Mouse (Mus musculus): Measurements from ENCODE around the gene Rpl19.
A peak's percentile ranks its signal among the peaks of the same experiment; 100 is the strongest.

Rpl19 gene

DNA sequence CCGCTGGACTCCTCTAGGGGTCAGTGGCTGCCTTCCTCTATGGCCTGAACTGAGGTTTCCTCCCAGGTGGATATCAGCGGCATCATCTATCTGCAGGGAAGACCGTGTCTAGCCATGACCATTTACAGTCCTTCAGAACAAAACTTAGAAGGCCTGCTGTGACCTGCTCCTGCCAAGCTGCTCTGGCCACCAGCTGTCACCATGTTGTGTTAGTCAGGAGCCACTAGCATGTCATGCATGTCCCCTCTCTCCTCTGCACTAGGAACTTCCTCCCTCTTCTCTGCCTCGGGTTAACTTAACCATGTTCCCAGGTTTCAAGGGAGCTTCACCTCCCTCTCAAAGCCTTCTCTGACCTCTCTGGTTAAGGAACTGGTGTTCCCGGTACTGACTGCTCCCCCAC is 26.8 kb upstream of the Rpl19 start:
- DNase-seq, result no peak

GRCm38 (mm10) chr11:98000378-98001140 is 26.0 kb upstream of the Rpl19 start:
- no peak for DNase-seq

GRCm38 (mm10) chr11:98001351-98001824 is 25.1 kb upstream of the Rpl19 start:
- no peak for DNase-seq

DNA sequence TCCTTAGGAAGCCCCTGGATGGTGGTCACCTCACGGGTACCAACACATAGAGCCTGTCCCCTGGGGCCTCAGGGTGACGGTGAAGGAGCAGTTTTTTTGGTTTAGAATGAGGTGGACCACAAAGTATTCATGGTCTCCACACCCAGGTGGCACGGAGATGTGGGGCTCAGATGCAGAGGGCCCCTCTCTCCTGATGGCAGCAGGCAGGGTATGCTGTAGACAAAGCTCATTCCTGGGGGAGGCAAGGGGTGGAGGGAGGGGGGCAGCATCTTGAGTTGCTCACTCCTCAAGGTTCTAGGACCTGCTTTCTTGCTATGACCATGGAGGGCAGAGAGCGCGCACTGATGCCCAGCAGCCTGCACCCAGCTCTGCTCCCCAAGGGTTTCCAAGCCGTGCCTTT is 24.5 kb upstream of the Rpl19 start:
- no peak for DNase-seq

- peak; percentile 77 for DNase-seq
Measured at GRCm38 (mm10) chr11:98002627-98003026, 23.9 kb upstream of the Rpl19 start.

DNA sequence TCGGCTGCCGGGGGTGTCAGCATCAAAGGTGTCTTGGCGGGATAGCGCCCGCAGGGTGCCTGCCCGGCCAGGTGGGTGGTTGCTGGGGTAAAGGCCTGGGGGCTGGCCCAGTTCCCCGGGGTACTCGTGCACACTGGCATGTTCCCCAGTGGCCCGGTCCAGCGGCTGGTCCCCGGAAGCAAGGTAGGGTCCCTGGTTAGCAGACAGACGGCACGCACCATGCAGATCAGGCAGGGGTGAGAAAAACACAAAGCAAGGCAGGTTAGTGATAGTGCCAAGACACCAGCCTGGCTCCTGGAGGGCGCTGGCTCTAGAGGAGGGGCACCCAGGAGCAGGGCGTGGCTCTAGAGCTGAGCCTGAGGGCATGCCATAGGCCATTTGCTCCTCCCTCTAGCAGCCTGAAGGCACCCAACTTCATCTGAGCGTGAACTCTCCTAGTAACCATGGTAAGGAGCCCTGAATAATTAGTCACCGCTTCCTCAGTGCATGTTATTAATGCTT is 23.3 kb upstream of the Rpl19 start:
- no peak for DNase-seq

- no peak for DNase-seq
Measured at GRCm38 (mm10) chr11:98004161-98004560, 22.3 kb upstream of the Rpl19 start.

DNA sequence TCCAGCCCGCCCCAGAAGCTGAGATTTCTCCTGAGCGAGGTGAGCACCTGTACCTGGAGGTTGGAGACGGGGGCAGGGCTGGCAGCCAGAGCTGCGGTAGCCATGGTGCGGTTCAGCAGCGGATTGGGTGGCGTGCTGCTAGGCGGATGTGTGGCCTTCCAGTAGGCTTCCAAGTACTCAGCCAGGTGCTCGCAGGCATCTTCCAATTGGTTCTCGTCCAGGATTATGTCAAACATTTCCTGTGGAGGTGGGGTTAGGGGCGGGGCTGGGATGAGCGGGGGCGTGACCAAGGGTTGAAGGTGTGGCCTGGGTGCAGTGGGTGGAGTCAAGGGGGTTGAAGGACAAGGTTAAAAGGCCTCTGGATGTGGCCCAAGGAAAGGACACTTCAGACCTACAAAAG is 21.4 kb upstream of the Rpl19 start:
- DNase-seq, result no peak

- DNase-seq, result no peak
Measured at GRCm38 (mm10) chr11:98005686-98006085, 20.8 kb upstream of the Rpl19 start.

GRCm38 (mm10) chr11:98008087-98008486 is 18.4 kb upstream of the Rpl19 start:
- DNase-seq, result no peak

- no peak for DNase-seq
Measured at GRCm38 (mm10) chr11:98011716-98012115, 14.8 kb upstream of the Rpl19 start.

- DNase-seq, result no peak
Measured at GRCm38 (mm10) chr11:98012831-98013230, 13.7 kb upstream of the Rpl19 start.

- DNase-seq, result no peak
Measured at GRCm38 (mm10) chr11:98016177-98016576, 10.3 kb upstream of the Rpl19 start.

- DNase-seq, result no peak
Measured at GRCm38 (mm10) chr11:98016824-98017223, 9.7 kb upstream of the Rpl19 start.

DNA sequence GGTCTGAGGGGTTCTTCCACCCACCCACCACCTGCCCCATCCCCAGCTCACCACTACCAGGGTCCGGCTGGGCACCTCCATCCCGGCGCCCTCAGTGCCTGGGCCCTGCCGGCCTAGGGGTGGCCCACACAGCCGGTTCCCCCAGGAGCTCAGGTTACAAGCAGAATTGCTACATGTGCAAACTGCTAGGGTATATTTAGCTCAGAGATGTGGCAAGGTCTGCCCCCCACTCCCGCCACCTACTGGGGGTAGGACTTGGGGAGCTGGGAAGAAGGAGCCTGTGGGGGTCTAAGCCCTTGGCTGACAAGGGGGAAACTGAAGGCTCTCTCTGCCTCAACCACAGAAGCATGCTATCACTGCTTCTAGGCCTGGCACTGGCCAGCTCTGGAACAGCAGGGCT is 8.3 kb upstream of the Rpl19 start:
- DNase-seq, result no peak

DNA sequence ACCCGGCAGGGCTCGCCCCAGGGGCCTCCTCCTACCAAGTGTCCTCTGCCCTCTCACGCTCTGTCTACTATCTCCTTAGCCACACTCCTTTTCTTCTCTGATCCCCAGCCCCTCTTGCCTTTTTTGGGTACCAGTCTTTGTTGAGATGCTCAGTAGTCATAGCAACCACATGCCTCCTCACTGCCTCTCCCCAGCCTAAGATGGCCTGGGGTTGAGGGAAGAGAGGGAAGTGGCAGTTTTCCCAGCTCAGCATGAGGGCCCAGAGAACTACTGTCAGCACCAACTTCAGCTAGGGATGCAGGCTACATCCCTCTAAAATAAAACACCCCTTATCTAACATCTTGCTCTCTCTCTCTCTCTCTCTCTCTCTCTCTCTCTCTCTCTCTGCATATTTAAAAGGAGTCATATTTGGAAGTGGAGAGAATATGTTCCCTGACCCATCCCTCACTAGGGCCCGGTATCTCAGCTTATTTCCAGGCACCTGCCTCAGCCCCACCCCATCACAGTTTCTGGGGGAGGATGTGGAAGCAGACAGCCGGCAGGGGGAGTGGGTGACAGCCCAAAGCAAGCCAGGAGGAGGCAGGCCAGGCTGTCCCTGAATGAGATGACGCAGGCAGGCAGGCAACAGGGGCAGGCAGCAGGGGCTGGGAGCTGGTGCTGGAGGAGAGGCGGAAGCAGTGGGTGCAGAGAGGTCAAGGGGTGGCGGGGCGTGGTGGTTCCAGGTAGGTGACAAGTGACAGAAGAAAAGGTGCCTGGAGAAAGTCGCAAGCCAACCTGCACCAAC is 7.5 kb upstream of the Rpl19 start:
- no peak for DNase-seq

- no peak for DNase-seq
Measured at GRCm38 (mm10) chr11:98019883-98020610, 6.5 kb upstream of the Rpl19 start.

- DNase-seq, result no peak
Measured at GRCm38 (mm10) chr11:98020710-98021109, 5.8 kb upstream of the Rpl19 start.

DNA sequence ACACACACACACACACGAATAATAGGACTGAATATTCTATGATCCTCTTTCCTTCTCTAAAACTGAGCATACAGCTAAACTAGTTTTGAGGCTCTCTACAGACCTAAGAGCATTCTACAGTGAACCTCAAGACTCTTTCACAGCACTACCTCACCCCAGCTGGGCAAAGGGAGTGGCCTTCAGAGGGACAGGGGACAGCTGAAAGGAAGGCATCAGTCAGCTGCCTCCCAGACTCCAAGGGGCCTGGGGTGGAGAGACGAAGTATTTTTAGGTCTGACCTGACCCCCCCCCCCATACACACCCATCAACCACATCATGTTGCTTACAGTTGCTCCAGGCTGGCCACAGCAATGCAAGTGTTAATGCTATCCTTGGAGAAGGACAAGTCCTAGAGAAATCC is 5.4 kb upstream of the Rpl19 start:
- no peak for DNase-seq

DNA sequence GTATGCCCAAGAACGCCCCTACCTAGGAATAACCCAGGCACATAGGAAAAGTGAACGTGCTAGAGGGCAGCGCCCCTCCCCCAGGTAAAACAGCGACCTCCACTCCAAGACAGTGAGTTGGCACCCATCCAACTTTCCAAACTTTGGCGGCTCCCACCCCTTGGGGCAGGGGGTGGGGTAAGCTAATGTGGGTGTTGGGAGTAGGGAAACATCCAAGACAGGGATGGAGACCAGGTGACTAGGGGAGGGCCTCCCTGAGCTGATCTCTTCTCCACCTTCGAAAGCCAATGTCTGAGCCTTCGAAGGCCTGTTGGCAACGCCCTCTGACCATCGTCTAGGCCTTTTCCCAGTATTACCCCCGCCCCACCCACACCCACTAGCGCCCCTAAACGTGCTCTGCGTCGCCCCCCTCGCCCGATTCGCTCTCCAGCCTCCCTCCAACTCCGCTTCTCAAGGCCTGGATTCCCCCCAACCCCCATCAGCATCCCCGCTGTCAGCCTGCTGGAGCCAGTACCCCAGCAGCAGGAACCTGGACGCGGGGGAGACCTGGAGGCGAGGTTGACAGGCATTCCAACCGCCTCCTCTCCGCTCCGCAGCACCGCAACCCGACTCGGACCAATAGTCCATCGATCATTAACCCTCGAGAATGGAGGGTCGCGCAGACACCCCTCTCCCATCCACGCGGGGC is 4.8 kb upstream of the Rpl19 start:
- DNase-seq, result peak; percentile 55

DNA sequence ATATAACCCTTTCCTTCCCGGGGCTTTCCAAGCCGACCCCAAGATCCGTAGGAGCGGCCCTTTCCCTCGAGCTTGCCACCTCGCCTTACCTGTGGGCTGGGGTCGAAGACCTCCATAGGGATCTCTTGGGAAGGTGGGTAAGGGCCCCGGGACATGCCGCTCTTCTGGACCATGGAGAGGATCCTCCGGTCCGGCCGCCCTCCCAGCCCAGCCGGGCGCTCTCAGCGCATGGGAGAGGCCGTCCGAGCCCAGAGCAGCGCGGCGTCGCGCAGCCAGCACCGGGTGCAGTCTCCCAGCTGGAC is 4.3 kb upstream of the Rpl19 start:
- DNase-seq, result peak; percentile 43

- DNase-seq, result peak; percentile 55
Measured at GRCm38 (mm10) chr11:98022555-98023371, 3.7 kb upstream of the Rpl19 start, which contains the start of gene Cacnb1. TSS of gene Cacnb1 (minus strand) at chr11:98023034.
